23 mouse cellular contexts compared by ENCODE assay signal in the genomic region with DNA sequence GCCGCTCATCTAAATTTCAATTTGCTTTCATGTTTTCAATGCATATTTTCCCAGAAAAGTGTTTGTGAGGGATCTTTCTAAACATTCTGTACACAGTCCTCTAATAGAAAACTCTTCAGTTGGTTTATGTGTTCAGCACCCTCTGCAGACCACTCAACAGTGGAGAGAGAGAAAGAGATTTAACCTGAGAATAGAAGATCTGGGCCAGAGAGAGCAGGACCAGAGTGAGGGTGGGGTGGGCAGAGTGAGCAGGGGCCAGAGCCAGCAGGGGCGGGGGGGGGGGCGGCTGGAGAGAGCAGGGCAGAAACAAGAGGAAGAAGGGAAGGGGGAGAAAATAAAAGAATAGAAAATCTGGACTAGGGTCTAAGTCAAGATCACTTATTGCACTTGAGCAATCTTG.
A peak's percentile ranks its signal among the peaks of the same experiment; 100 is the strongest.
DNase-seq lines count a peak whose midpoint lies in the region; ATAC-seq lines count a peak whose summit lies in the region.
"Had no signal": no experiment of that assay in that cellular context is flagged by ENCODE, and none has a peak within 500 bp of the region (broad histone marks: within the 10 kb centered on the region; RNA-seq: fewer than 3 reads in every experiment).

No protein-coding gene starts in this region.

- H3K4me3 ChIP-seq in forebrain, embryonic 12.5 days (replicated peaks), result no peak overlapping the region
- no peak overlapping the region for H3K4me3 ChIP-seq in forebrain, embryonic 14.5 days (ENCODE audit: low read depth, low read length)
- no peak overlapping the region for H3K4me3 ChIP-seq in midbrain, embryonic 12.5 days
- H3K4me3 ChIP-seq in midbrain, embryonic 15.5 days, result no peak overlapping the region
- H3K4me3 ChIP-seq in midbrain, embryonic 14.5 days (replicated peaks; ENCODE audit: low read depth, low read length), result no peak overlapping the region
- H3K4me3 ChIP-seq in midbrain, embryonic 16.5 days (ENCODE audit: low read depth, low read length), result no peak overlapping the region
- H3K4me3 ChIP-seq: embryonic facial prominence, embryonic 10.5 days; embryonic facial prominence, embryonic 12.5 days; forebrain, embryonic 15.5 days had no signal

- no peaks in the 10 kb centered on the region for H3K9me3 ChIP-seq in forebrain, embryonic 12.5 days
- no peaks in the 10 kb centered on the region for H3K9me3 ChIP-seq in forebrain, embryonic 14.5 days (replicated peaks; ENCODE audit: control insufficient read depth, low read length)
- no peaks in the 10 kb centered on the region for H3K9me3 ChIP-seq in midbrain, embryonic 12.5 days
- no peaks in the 10 kb centered on the region for H3K9me3 ChIP-seq in midbrain, embryonic 15.5 days
- no peaks in the 10 kb centered on the region for H3K9me3 ChIP-seq in midbrain, embryonic 14.5 days (ENCODE audit: control insufficient read depth, low read length)
- H3K9me3 ChIP-seq in midbrain, embryonic 16.5 days (replicated peaks; ENCODE audit: control insufficient read depth, low read length, poor library complexity, severe bottlenecking), result no peaks in the 10 kb centered on the region
- H3K9me3 ChIP-seq: embryonic facial prominence, embryonic 10.5 days; embryonic facial prominence, embryonic 12.5 days; forebrain, embryonic 15.5 days had no signal

- no peak for DNase-seq in forebrain, embryonic 14.5 days (ENCODE audit: low spot score)
- DNase-seq in midbrain, embryonic 14.5 days, result no peak
- DNase-seq: adrenal gland, adult 8-10 months; adrenal gland, postnatal 14 days; adrenal gland, postnatal 36 days; B cell, adult 2 months; cerebellum, adult 11-12 months; cerebellum, adult 2 months; cerebellum, adult 9-10 months; cerebellum, postnatal 25 days; forebrain, postnatal 0 days had no signal

- no peak overlapping the region for H3K27ac ChIP-seq in forebrain, embryonic 12.5 days
- H3K27ac ChIP-seq in forebrain, embryonic 14.5 days (ENCODE audit: low read depth, low read length), result no peak overlapping the region
- H3K27ac ChIP-seq in midbrain, embryonic 12.5 days (replicated peaks), result no peak overlapping the region
- no peak overlapping the region for H3K27ac ChIP-seq in midbrain, embryonic 15.5 days
- no peak overlapping the region for H3K27ac ChIP-seq in midbrain, embryonic 14.5 days (replicated peaks; ENCODE audit: low read depth, low read length)
- H3K27ac ChIP-seq in midbrain, embryonic 16.5 days (ENCODE audit: low read length), result no peak overlapping the region
- H3K27ac ChIP-seq: embryonic facial prominence, embryonic 10.5 days; embryonic facial prominence, embryonic 12.5 days; forebrain, embryonic 15.5 days had no signal

- H3K27me3 ChIP-seq in forebrain, embryonic 12.5 days, result no peaks in the 10 kb centered on the region
- no peaks in the 10 kb centered on the region for H3K27me3 ChIP-seq in forebrain, embryonic 14.5 days (replicated peaks; ENCODE audit: control insufficient read depth, insufficient read depth, low read length)
- no peaks in the 10 kb centered on the region for H3K27me3 ChIP-seq in midbrain, embryonic 12.5 days
- H3K27me3 ChIP-seq in midbrain, embryonic 15.5 days (replicated peaks), result no peaks in the 10 kb centered on the region
- H3K27me3 ChIP-seq in midbrain, embryonic 14.5 days (ENCODE audit: control insufficient read depth, insufficient read depth, low read length), result no peaks in the 10 kb centered on the region
- H3K27me3 ChIP-seq in midbrain, embryonic 16.5 days (ENCODE audit: control insufficient read depth, insufficient read depth, low read depth, low read length), result no peaks in the 10 kb centered on the region
- H3K27me3 ChIP-seq: CH12.LX; embryonic facial prominence, embryonic 12.5 days; forebrain, embryonic 15.5 days; Patski had no signal

- H3K9ac ChIP-seq in forebrain, embryonic 12.5 days, result no peak overlapping the region
- no peak overlapping the region for H3K9ac ChIP-seq in forebrain, embryonic 14.5 days (ENCODE audit: low read length)
- no peak overlapping the region for H3K9ac ChIP-seq in midbrain, embryonic 12.5 days (replicated peaks)
- H3K9ac ChIP-seq in midbrain, embryonic 15.5 days, result no peak overlapping the region
- H3K9ac ChIP-seq in midbrain, embryonic 14.5 days (replicated peaks; ENCODE audit: low read length), result no peak overlapping the region
- no peak overlapping the region for H3K9ac ChIP-seq in midbrain, embryonic 16.5 days (ENCODE audit: low read depth, low read length)
- H3K9ac ChIP-seq: embryonic facial prominence, embryonic 12.5 days; forebrain, embryonic 15.5 days; forebrain, postnatal 0 days had no signal

- WGBS in forebrain, embryonic 12.5 days, result 84% methylated on average over 1 of the region's 3 CpGs
- 55% methylated on average over 2 of the region's 3 CpGs for WGBS in forebrain, embryonic 14.5 days
- WGBS in midbrain, embryonic 12.5 days, result 98% methylated on average over 1 of the region's 3 CpGs
- 32% methylated on average over 3 of the region's 3 CpGs for WGBS in midbrain, embryonic 15.5 days
- 59% methylated on average over 2 of the region's 3 CpGs for WGBS in midbrain, embryonic 14.5 days
- 94% methylated on average over 1 of the region's 3 CpGs for WGBS in midbrain, embryonic 16.5 days

- ATAC-seq in forebrain, embryonic 12.5 days (ENCODE audit: low FRiP score), result 0 out of 2 replicates have a peak, but pooled peaks have one; percentile 27
- ATAC-seq in forebrain, embryonic 14.5 days, result no peak
- 0 out of 2 replicates have a peak, but pooled peaks have one; percentile 44 for ATAC-seq in midbrain, embryonic 12.5 days (ENCODE audit: low FRiP score, low read depth)
- ATAC-seq in midbrain, embryonic 15.5 days (replicated peaks), result no peak
- 0 out of 2 replicates have a peak, but pooled peaks have one; percentile 24 for ATAC-seq in midbrain, embryonic 14.5 days (ENCODE audit: low FRiP score, low TSS enrichment)
- ATAC-seq in midbrain, embryonic 16.5 days, result no peak
- ATAC-seq: activated CD4-positive, CD25-positive, alpha-beta regulatory T cell, adult 4 months; CD4-positive, CD25-positive, alpha-beta regulatory T cell, adult 4 months; forebrain, embryonic 15.5 days; forebrain, postnatal 0 days; Patski had no signal

- no peaks in the 10 kb centered on the region for H3K36me3 ChIP-seq in forebrain, embryonic 12.5 days (replicated peaks)
- no peaks in the 10 kb centered on the region for H3K36me3 ChIP-seq in forebrain, embryonic 14.5 days (ENCODE audit: control insufficient read depth, insufficient read depth, low read length)
- H3K36me3 ChIP-seq in midbrain, embryonic 12.5 days, result no peaks in the 10 kb centered on the region
- no peaks in the 10 kb centered on the region for H3K36me3 ChIP-seq in midbrain, embryonic 15.5 days (replicated peaks)
- no peaks in the 10 kb centered on the region for H3K36me3 ChIP-seq in midbrain, embryonic 14.5 days (ENCODE audit: control insufficient read depth, insufficient read depth, low read length)
- H3K36me3 ChIP-seq in midbrain, embryonic 16.5 days (ENCODE audit: control insufficient read depth, insufficient read depth, low read length), result no peaks in the 10 kb centered on the region
- H3K36me3 ChIP-seq: embryonic facial prominence, embryonic 10.5 days; embryonic facial prominence, embryonic 12.5 days; forebrain, embryonic 15.5 days; G1E had no signal

- no peak overlapping the region for H3K4me2 ChIP-seq in forebrain, embryonic 12.5 days
- H3K4me2 ChIP-seq in forebrain, embryonic 14.5 days (ENCODE audit: low read length), result no peak overlapping the region
- H3K4me2 ChIP-seq in midbrain, embryonic 12.5 days (replicated peaks), result no peak overlapping the region
- no peak overlapping the region for H3K4me2 ChIP-seq in midbrain, embryonic 15.5 days
- H3K4me2 ChIP-seq in midbrain, embryonic 14.5 days (ENCODE audit: low read length), result no peak overlapping the region
- H3K4me2 ChIP-seq in midbrain, embryonic 16.5 days (ENCODE audit: low read length), result no peak overlapping the region
- H3K4me2 ChIP-seq: embryonic facial prominence, embryonic 12.5 days; forebrain, embryonic 15.5 days had no signal

- no peaks in the 10 kb centered on the region for H3K4me1 ChIP-seq in forebrain, embryonic 12.5 days
- no peaks in the 10 kb centered on the region for H3K4me1 ChIP-seq in forebrain, embryonic 14.5 days (ENCODE audit: control insufficient read depth, insufficient read depth, low read length)
- no peaks in the 10 kb centered on the region for H3K4me1 ChIP-seq in midbrain, embryonic 12.5 days
- no peaks in the 10 kb centered on the region for H3K4me1 ChIP-seq in midbrain, embryonic 15.5 days
- no peaks in the 10 kb centered on the region for H3K4me1 ChIP-seq in midbrain, embryonic 14.5 days (ENCODE audit: control insufficient read depth, insufficient read depth, low read length)
- no peaks in the 10 kb centered on the region for H3K4me1 ChIP-seq in midbrain, embryonic 16.5 days (ENCODE audit: control insufficient read depth, insufficient read depth, low read length)
- H3K4me1 ChIP-seq: embryonic facial prominence, embryonic 10.5 days; embryonic facial prominence, embryonic 12.5 days; forebrain, embryonic 15.5 days had no signal

Comparison
In these comparisons a context has a peak if more than half of its experiments do, and no peak if none do; other contexts are left out.
1. ATAC-seq: peak in forebrain, embryonic 12.5 days (single experiment), midbrain, embryonic 12.5 days (single experiment) and midbrain, embryonic 14.5 days (single experiment); none in forebrain, embryonic 14.5 days (single experiment), midbrain, embryonic 15.5 days (single experiment) and midbrain, embryonic 16.5 days (single experiment).